Mouse (Mus musculus) B cell, adult 2 months (primary cell): Measurements from ENCODE around the gene Kcnt1.
"Not testable (repeated sequence)": the region's sequence is repeated elsewhere in the genome, so short reads cannot be mapped to it uniquely, and the experiment has no call there.

Experiments
- DNase-seq, 2 experiments: peaks; one replicate each; pipeline ENCODE4 v3.0.0; 2022

The Kcnt1 gene

GRCm38 (mm10) chr2:25863337-25864131, at the start of gene Kcnt1:
TSS of gene Kcnt1 (plus strand) at chr2:25863734.
- no peak for DNase-seq

- DNase-seq = not testable (repeated sequence)
Measured at GRCm38 (mm10) chr2:25815748-25816147, 47.8 kb upstream of the Kcnt1 start, which contains the start of gene Glt6d1. TSS of gene Glt6d1 (minus strand) at chr2:25815848.

- no peak for DNase-seq
Measured at GRCm38 (mm10) chr2:25822806-25823205, 40.7 kb upstream of the Kcnt1 start, which contains the start of gene Lcn9. TSS of gene Lcn9 (plus strand) at chr2:25823153.

- no peak for DNase-seq
Measured at GRCm38 (mm10) chr2:25824751-25825150, 38.8 kb upstream of the Kcnt1 start.

- no peak for DNase-seq
Measured at GRCm38 (mm10) chr2:25828344-25828947, 35.1 kb upstream of the Kcnt1 start.

- no peak for DNase-seq
Measured at GRCm38 (mm10) chr2:25830786-25831185, 32.7 kb upstream of the Kcnt1 start.

GRCm38 (mm10) chr2:25836291-25836690, 27.2 kb upstream of the Kcnt1 start:
- peak; percentile 66 to 69 for DNase-seq

GRCm38 (mm10) chr2:25842161-25842560, 21.4 kb upstream of the Kcnt1 start:
- DNase-seq = no peak

GRCm38 (mm10) chr2:25842758-25843157, 20.8 kb upstream of the Kcnt1 start:
- no peak for DNase-seq

- DNase-seq = no peak
Measured at GRCm38 (mm10) chr2:25844097-25844496, 19.4 kb upstream of the Kcnt1 start.

GRCm38 (mm10) chr2:25846516-25846915, 17.0 kb upstream of the Kcnt1 start:
- no peak for DNase-seq

GRCm38 (mm10) chr2:25847226-25847625, 16.3 kb upstream of the Kcnt1 start, which contains the start of gene Sohlh1:
TSS of gene Sohlh1 (minus strand) at chr2:25847248.
- DNase-seq = no peak

- peak; percentile 71 to 75 for DNase-seq
Measured at GRCm38 (mm10) chr2:25850330-25850729, 13.2 kb upstream of the Kcnt1 start.

GRCm38 (mm10) chr2:25852626-25853025, 10.9 kb upstream of the Kcnt1 start:
- DNase-seq = no peak

- DNase-seq = peak in 1 of 2 experiments; percentile 2
Measured at GRCm38 (mm10) chr2:25853998-25854397, 9.5 kb upstream of the Kcnt1 start.

- DNase-seq = no peak
Measured at GRCm38 (mm10) chr2:25859891-25860290, 3.6 kb upstream of the Kcnt1 start.

- no peak for DNase-seq
Measured at GRCm38 (mm10) chr2:25862038-25862437, 1.5 kb upstream of the Kcnt1 start.

GRCm38 (mm10) chr2:25862696-25863270, 751 bp upstream of the Kcnt1 start:
- DNase-seq = no peak

GRCm38 (mm10) chr2:25864230-25864629, 696 bp downstream of the Kcnt1 start:
- DNase-seq = no peak

- DNase-seq = no peak
Measured at GRCm38 (mm10) chr2:25865412-25865811, 1.9 kb downstream of the Kcnt1 start.

GRCm38 (mm10) chr2:25866656-25867055, 3.1 kb downstream of the Kcnt1 start:
- no peak for DNase-seq

- no peak for DNase-seq
Measured at GRCm38 (mm10) chr2:25877250-25877735, 13.8 kb downstream of the Kcnt1 start.

- DNase-seq = no peak
Measured at GRCm38 (mm10) chr2:25877736-25878268, 14.3 kb downstream of the Kcnt1 start.
